16 mouse cellular contexts compared by ENCODE assay signal in genomic region chrX:102019471-102020240, GRCm38 (mm10). TPM values are rescaled to one million over a fixed set of nuclear protein-coding genes. Genes with fewer than 3 reads are reported as not detected.
DNase-seq lines count a peak whose midpoint lies in the region; ATAC-seq and TF ChIP-seq lines count a peak whose summit lies in the region.
"Had no signal": no experiment of that assay in that cellular context is flagged by ENCODE, and none has a peak within 500 bp of the region (broad histone marks: within the 10 kb centered on the region; RNA-seq: fewer than 3 reads in every experiment).

No protein-coding gene starts in this region.

- peak overlapping the region; percentile 60 for H3K27ac ChIP-seq in heart, embryonic 10.5 days
- no peak overlapping the region for H3K27ac ChIP-seq in kidney, postnatal 0 days
- no peak overlapping the region for H3K27ac ChIP-seq in kidney, embryonic 14.5 days (ENCODE audit: low read depth, low read length)
- H3K27ac ChIP-seq in intestine, postnatal 0 days (ENCODE audit: low read depth, low read length) = no peak overlapping the region
- H3K27ac ChIP-seq: forebrain, embryonic 15.5 days; hindbrain, embryonic 12.5 days; liver, embryonic 12.5 days; neural tube, embryonic 15.5 days had no signal

- WGBS in heart, embryonic 10.5 days = 54% methylated on average over 7 of the region's 7 CpGs
- 67% methylated on average over 7 of the region's 7 CpGs for WGBS in kidney, postnatal 0 days
- 67% methylated on average over 7 of the region's 7 CpGs for WGBS in kidney, embryonic 14.5 days
- WGBS in intestine, postnatal 0 days = 81% methylated on average over 7 of the region's 7 CpGs

- no peaks in the 10 kb centered on the region for H3K9me3 ChIP-seq in heart, embryonic 10.5 days
- H3K9me3 ChIP-seq in kidney, postnatal 0 days (replicated peaks; ENCODE audit: low read length) = no peaks in the 10 kb centered on the region
- no peaks in the 10 kb centered on the region for H3K9me3 ChIP-seq in kidney, embryonic 14.5 days (ENCODE audit: control insufficient read depth, low read length)
- no peaks in the 10 kb centered on the region for H3K9me3 ChIP-seq in intestine, postnatal 0 days (ENCODE audit: control insufficient read depth)
- H3K9me3 ChIP-seq: forebrain, embryonic 15.5 days; hindbrain, embryonic 12.5 days; liver, embryonic 12.5 days; neural tube, embryonic 15.5 days had no signal

- no peak overlapping the region for H3K9ac ChIP-seq in kidney, postnatal 0 days (ENCODE audit: low read depth, low read length)
- no peak overlapping the region for H3K9ac ChIP-seq in kidney, embryonic 14.5 days (ENCODE audit: low read depth, low read length)
- H3K9ac ChIP-seq in intestine, postnatal 0 days (ENCODE audit: low read depth, low read length) = no peak overlapping the region
- H3K9ac ChIP-seq: forebrain, embryonic 15.5 days; hindbrain, embryonic 12.5 days; liver, embryonic 12.5 days; neural tube, embryonic 15.5 days had no signal

- H3K36me3 ChIP-seq in heart, embryonic 10.5 days = no peaks in the 10 kb centered on the region
- H3K36me3 ChIP-seq in kidney, postnatal 0 days (ENCODE audit: insufficient read depth, low read length) = no peaks in the 10 kb centered on the region
- no peaks in the 10 kb centered on the region for H3K36me3 ChIP-seq in kidney, embryonic 14.5 days (ENCODE audit: control insufficient read depth, insufficient read depth, low read length)
- H3K36me3 ChIP-seq in intestine, postnatal 0 days (ENCODE audit: control insufficient read depth, insufficient read depth) = no peaks in the 10 kb centered on the region
- H3K36me3 ChIP-seq: forebrain, embryonic 15.5 days; hindbrain, embryonic 12.5 days; liver, embryonic 12.5 days; neural tube, embryonic 15.5 days had no signal

- intact Hi-C loops in heart, postnatal 14 days (cut with DNase I) = no loop called here

- no peak for DNase-seq in heart, embryonic 10.5 days (ENCODE audit: low spot score)
- no peak for DNase-seq in heart, postnatal 14 days
- DNase-seq in kidney, postnatal 0 days (ENCODE audit: low spot score) = no peak
- DNase-seq in brain, adult 2 months (ENCODE audit: low read depth, low spot score) = peak; percentile 63
- peak; percentile 43 to 70 for DNase-seq in cerebellum, postnatal 14 days
- DNase-seq in embryo, embryonic 10 days (ENCODE audit: low spot score) = no peak
- DNase-seq: adrenal gland, postnatal 25 days; B cell, adult 2 months; kidney, adult 8-10 months; thymus, postnatal 36 days had no signal

- H3K4me2 ChIP-seq in kidney, postnatal 0 days (ENCODE audit: low read length) = 0 out of 2 replicates have a peak overlapping the region, but pooled peaks have one; percentile 10
- H3K4me2 ChIP-seq in kidney, embryonic 14.5 days (replicated peaks; ENCODE audit: low read depth, low read length) = no peak overlapping the region
- H3K4me2 ChIP-seq in intestine, postnatal 0 days (replicated peaks; ENCODE audit: low read depth) = no peak overlapping the region
- H3K4me2 ChIP-seq: forebrain, embryonic 15.5 days; hindbrain, embryonic 12.5 days; neural tube, embryonic 15.5 days had no signal

- TF ChIP-seq CTCF in kidney, postnatal 0 days (IDR thresholded peaks at IDR 0.05; ENCODE audit: low read depth) = no peak
- TF ChIP-seq CTCF in intestine, postnatal 0 days (IDR thresholded peaks at IDR 0.05; ENCODE audit: low read depth) = no peak

- H3K4me3 ChIP-seq in heart, embryonic 10.5 days = no peak overlapping the region
- H3K4me3 ChIP-seq in kidney, postnatal 0 days (replicated peaks; ENCODE audit: low read depth, low read length) = no peak overlapping the region
- H3K4me3 ChIP-seq in kidney, embryonic 14.5 days (ENCODE audit: low read length) = no peak overlapping the region
- no peak overlapping the region for H3K4me3 ChIP-seq in intestine, postnatal 0 days (ENCODE audit: low read depth, low read length)
- H3K4me3 ChIP-seq: forebrain, embryonic 15.5 days; hindbrain, embryonic 12.5 days; liver, embryonic 12.5 days; neural tube, embryonic 15.5 days had no signal

- H3K27me3 ChIP-seq in heart, embryonic 10.5 days (ENCODE audit: insufficient read depth, poor library complexity, severe bottlenecking) = peaks cover 62% of the 10 kb centered on the region; the same call in 1 of the 2 replicates
- H3K27me3 ChIP-seq in kidney, postnatal 0 days (ENCODE audit: insufficient read depth, low read length) = no peaks in the 10 kb centered on the region
- H3K27me3 ChIP-seq in kidney, embryonic 14.5 days (ENCODE audit: control insufficient read depth, insufficient read depth, low read length) = no peaks in the 10 kb centered on the region
- H3K27me3 ChIP-seq in intestine, postnatal 0 days (replicated peaks; ENCODE audit: control insufficient read depth, insufficient read depth, low read length) = no peaks in the 10 kb centered on the region
- H3K27me3 ChIP-seq: forebrain, embryonic 15.5 days had no signal

- no peak for ATAC-seq in kidney, postnatal 0 days (replicated peaks; ENCODE audit: low FRiP score, low read depth)
- ATAC-seq in kidney, embryonic 14.5 days (ENCODE audit: low FRiP score, low TSS enrichment) = no peak
- ATAC-seq in intestine, postnatal 0 days = no peak
- ATAC-seq: forebrain, embryonic 15.5 days; liver, embryonic 12.5 days had no signal

- H3K4me1 ChIP-seq in heart, embryonic 10.5 days = peaks cover 40% of the 10 kb centered on the region
- H3K4me1 ChIP-seq in kidney, postnatal 0 days (replicated peaks; ENCODE audit: insufficient read depth, low read length) = no peaks in the 10 kb centered on the region
- no peaks in the 10 kb centered on the region for H3K4me1 ChIP-seq in kidney, embryonic 14.5 days (ENCODE audit: control insufficient read depth, insufficient read depth, low read length)
- no peaks in the 10 kb centered on the region for H3K4me1 ChIP-seq in intestine, postnatal 0 days (replicated peaks; ENCODE audit: control insufficient read depth, insufficient read depth, low read length)
- H3K4me1 ChIP-seq: forebrain, embryonic 15.5 days; liver, embryonic 12.5 days; neural tube, embryonic 15.5 days had no signal

RNA-seq across cellular contexts. Expression of gene Rtl5, which starts 51.4 kb away (rescaled TPM):
- polyA plus RNA-seq in heart, embryonic 10.5 days (2016; fragmentation: Nextera tagmentation; extraction: Ambion mirVana) = 0.92 and 1.1 TPM in 2 replicates
- 1 to 10 TPM; 1.6 to 2.7 TPM for total RNA-seq in heart, postnatal 14 days (2021)
- 2.1 and 2.2 TPM in 2 replicates for polyA plus RNA-seq in kidney, postnatal 0 days (2015; fragmentation: Nextera tagmentation; extraction: Ambion mirVana)
- polyA plus RNA-seq in kidney, embryonic 14.5 days (2014; fragmentation: Nextera tagmentation; extraction: Ambion mirVana) = 2.0 and 2.6 TPM in 2 replicates
- polyA plus RNA-seq in intestine, postnatal 0 days (2015; fragmentation: Nextera tagmentation; extraction: Ambion mirVana) = 0.33 and 0.43 TPM in 2 replicates

Comparison
In these comparisons a context has a peak if more than half of its experiments do, and no peak if none do; other contexts are left out.
1. DNase-seq: peak in brain, adult 2 months (single experiment) and cerebellum, postnatal 14 days (2 of 2); none in heart, embryonic 10.5 days (single experiment), heart, postnatal 14 days (0 of 2), kidney, postnatal 0 days (single experiment) and embryo, embryonic 10 days (single experiment).